Mouse (Mus musculus): ENCODE measurements around the gene Dip2b.
"Not testable (repeated sequence)": the region's sequence is repeated elsewhere in the genome, so short reads cannot be mapped to it uniquely, and the experiment has no call there.

Dip2b gene

GRCm38 (mm10) chr15:100227031-100227662 is 188.7 kb downstream of the Dip2b start:
- DNase-seq = no peak

GRCm38 (mm10) chr15:100227663-100228534 is 189.4 kb downstream of the Dip2b start, which contains the start of gene Atf1:
TSS of gene Atf1 (plus strand) at chr15:100227819.
- DNase-seq = peak; percentile 98

- no peak for DNase-seq
Measured at GRCm38 (mm10) chr15:100228535-100229336, 190.3 kb downstream of the Dip2b start.

- DNase-seq = no peak
Measured at GRCm38 (mm10) chr15:100230655-100231054, 192.2 kb downstream of the Dip2b start.

- no peak for DNase-seq
Measured at GRCm38 (mm10) chr15:100231616-100232525, 193.4 kb downstream of the Dip2b start.

- DNase-seq = no peak
Measured at GRCm38 (mm10) chr15:100235208-100235965, 196.9 kb downstream of the Dip2b start.

GRCm38 (mm10) chr15:100236952-100237351 is 198.5 kb downstream of the Dip2b start:
- no peak for DNase-seq

- DNase-seq = no peak
Measured at GRCm38 (mm10) chr15:100241780-100242179, 203.3 kb downstream of the Dip2b start.

GRCm38 (mm10) chr15:100245951-100246350 is 207.5 kb downstream of the Dip2b start:
- DNase-seq = no peak

GRCm38 (mm10) chr15:100247296-100247695 is 208.8 kb downstream of the Dip2b start:
- DNase-seq = no peak

- DNase-seq = no peak
Measured at GRCm38 (mm10) chr15:100248665-100249433, 210.4 kb downstream of the Dip2b start.

- no peak for DNase-seq
Measured at GRCm38 (mm10) chr15:100251153-100251780, 212.8 kb downstream of the Dip2b start.

- DNase-seq = no peak
Measured at GRCm38 (mm10) chr15:100256386-100256785, 217.9 kb downstream of the Dip2b start.

- DNase-seq = no peak
Measured at GRCm38 (mm10) chr15:100257305-100257704, 218.8 kb downstream of the Dip2b start.

- no peak for DNase-seq
Measured at GRCm38 (mm10) chr15:100258646-100259425, 220.4 kb downstream of the Dip2b start.

- DNase-seq = not testable (repeated sequence)
Measured at GRCm38 (mm10) chr15:100260351-100260750, 221.9 kb downstream of the Dip2b start.

- DNase-seq = peak; percentile 44 to 52
Measured at GRCm38 (mm10) chr15:100263246-100263905, 224.9 kb downstream of the Dip2b start.

- no peak for DNase-seq
Measured at GRCm38 (mm10) chr15:100265586-100266325, 227.3 kb downstream of the Dip2b start.

Measured in cerebellum, postnatal 10 days (tissue).